Mouse (Mus musculus) stomach, postnatal 0 days (tissue): Measurements from ENCODE around the gene Pde4dip.

Experiments used
- CTCF ChIP-seq: IDR thresholded peaks from 2 replicates; pipeline ENCODE4 v1.5.1; 2016; ENCODE audit warnings: antibody characterized with exemption, low read depth, mild to moderate bottlenecking, moderate library complexity
- EP300 ChIP-seq: optimal IDR thresholded peaks from 2 replicates; pipeline ENCODE3; 2016; ENCODE audit warnings: antibody characterized with exemption

DNA sequence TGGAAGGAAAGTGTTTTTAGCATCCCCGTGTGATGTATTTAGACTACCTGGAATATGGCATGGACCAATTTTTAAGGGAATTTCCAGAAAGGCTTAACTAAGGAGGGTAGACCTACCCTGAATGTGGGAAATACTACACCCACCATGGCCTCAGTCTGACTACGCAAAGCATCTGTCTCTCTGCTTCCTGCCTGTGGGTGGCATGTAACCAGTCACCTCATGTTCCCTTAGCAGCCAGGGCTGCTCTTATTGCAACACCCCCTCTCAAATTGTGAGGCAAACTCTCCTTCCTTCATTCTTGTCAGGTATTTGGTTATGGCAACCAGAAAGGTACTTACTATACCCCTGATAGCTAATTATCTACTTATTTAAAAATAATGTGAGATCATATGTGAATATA is 57.9 kb downstream of the Pde4dip start:
- TF ChIP-seq CTCF: no peak
- no peak for TF ChIP-seq EP300
